Mouse (Mus musculus): ENCODE measurements around the gene Dnaja2. TPM values are rescaled to one million over a fixed set of nuclear protein-coding genes. Genes with fewer than 3 reads are reported as not detected.

Dnaja2 gene
- polyA plus RNA-seq, 1 experiment from 2014 or later = 67.5 TPM

Other genes starting within 250 kb of the Dnaja2 start
- gene Mylk3, start 169.0 kb downstream of the Dnaja2 start, polyA plus RNA-seq (2015; fragmentation: Nextera tagmentation; extraction: Ambion mirVana) = 57.2 and 68.2 TPM in 2 replicates
- gene 4921524J17Rik, start 122.5 kb downstream of the Dnaja2 start, polyA plus RNA-seq (2015; fragmentation: Nextera tagmentation; extraction: Ambion mirVana) = 14.8 and 15.6 TPM in 2 replicates
- gene Gpt2, start 62.8 kb downstream of the Dnaja2 start, polyA plus RNA-seq (2015; fragmentation: Nextera tagmentation; extraction: Ambion mirVana) = 17.7 and 22.1 TPM in 2 replicates
- gene Neto2, start 145.6 kb upstream of the Dnaja2 start, polyA plus RNA-seq (2015; fragmentation: Nextera tagmentation; extraction: Ambion mirVana) = 0.79 and 0.82 TPM in 2 replicates

Measured in liver, embryonic 15.5 days (tissue).